Mouse (Mus musculus) lung, postnatal 0 days (tissue): Measurements from ENCODE around the gene Hydin. TPM values are rescaled to one million over a fixed set of nuclear protein-coding genes. Genes with fewer than 3 reads are reported as not detected.

Experiments
- ATAC-seq: fragments of 200-750 bp; cut with Nextera tagmentation; 2 replicates; pipeline ENCODE4 v1.8.0; 2017; ENCODE audit warnings: moderate library complexity
- DNase-seq: peaks from one replicate; pipeline ENCODE4 v3.0.0-alpha.2; 2016; ENCODE audit warnings: low spot score
- H3K27ac ChIP-seq: fragments of 300-500 bp; sonication (generic); 2 replicates; pipeline ENCODE4 v1.5.1; 2014; ENCODE audit warnings: antibody characterized with exemption, mild to moderate bottlenecking, low read length, mixed read lengths
- H3K27me3 ChIP-seq: fragments of 300-500 bp; sonication (generic); replicated peaks from 2 replicates; pipeline ENCODE4 v1.6.1; 2014; ENCODE audit warnings: low read length, mixed read lengths; ENCODE audit not compliant: insufficient read depth
- H3K36me3 ChIP-seq: fragments of 300-500 bp; sonication (generic); 2 replicates; pipeline ENCODE4 v1.6.1; 2014; ENCODE audit warnings: low read length, mixed read lengths; ENCODE audit not compliant: insufficient read depth
- H3K4me1 ChIP-seq: fragments of 300-500 bp; sonication (generic); 2 replicates; pipeline ENCODE4 v1.6.1; 2014; ENCODE audit warnings: antibody characterized with exemption, low read depth, low read length, mixed read lengths; ENCODE audit not compliant: insufficient read depth
- H3K4me2 ChIP-seq: fragments of 300-500 bp; sonication (generic); replicated peaks from 2 replicates; pipeline ENCODE4 v1.6.1; 2014; ENCODE audit warnings: low read depth, mild to moderate bottlenecking, low read length, moderate library complexity, mixed read lengths
- H3K4me3 ChIP-seq: fragments of 300-500 bp; sonication (generic); 2 replicates; pipeline ENCODE4 v1.5.1; 2014; ENCODE audit warnings: low read depth, low read length
- H3K9ac ChIP-seq: fragments of 300-500 bp; sonication (generic); replicated peaks from 2 replicates; pipeline ENCODE4 v1.6.1; 2014; ENCODE audit warnings: low read depth, mild to moderate bottlenecking
- H3K9me3 ChIP-seq: fragments of 300-500 bp; sonication (generic); 2 replicates; pipeline ENCODE4 v1.6.1; 2016; ENCODE audit warnings: low read length, mixed read lengths
- CTCF ChIP-seq: IDR thresholded peaks from 2 replicates; pipeline ENCODE4 v1.5.1; 2016; ENCODE audit warnings: antibody characterized with exemption, mild to moderate bottlenecking
- EP300 ChIP-seq: IDR thresholded peaks from 2 replicates; pipeline ENCODE4 v1.6.1; 2016; ENCODE audit warnings: antibody characterized with exemption, mild to moderate bottlenecking, control low read depth
- WGBS: fragments of 180-500 bp; shearing (Covaris S2); extraction: QIAGEN DNeasy Blood & Tissue Kit; methylation state at CpG from one replicate; pipeline ENCODE4 v1.1.7; 2014; 5-methylcytosine and 5-hydroxymethylcytosine counted together
- polyA plus RNA-seq: library from polyadenylated mRNA; unstranded; fragments of >200 nt; fragmentation: Nextera tagmentation; extraction: Ambion mirVana; gene quantifications from 2 replicates; pipeline ENCODE4 v1.2.1, GENCODE M21; 2015

The Hydin gene
- polyA plus RNA-seq, 1 experiment from 2014 or later: 0.97 TPM

- no peak for DNase-seq
- no peak for TF ChIP-seq EP300
- TF ChIP-seq CTCF: no peak
- WGBS: 86% methylated on average over 3 of the region's 3 CpGs
- no peak overlapping the region for H3K27ac ChIP-seq
- no peak overlapping the region for H3K9ac ChIP-seq
- H3K4me1 ChIP-seq: no peaks in the 10 kb centered on the region
- H3K27me3 ChIP-seq: no peaks in the 10 kb centered on the region
- ATAC-seq: no peak
- H3K36me3 ChIP-seq: no peaks in the 10 kb centered on the region
- no peak overlapping the region for H3K4me2 ChIP-seq
- no peaks in the 10 kb centered on the region for H3K9me3 ChIP-seq
- H3K4me3 ChIP-seq: no peak overlapping the region
These were observed 164.6 kb downstream of the Hydin start for GRCm38 (mm10) chr8:110431340-110431739.

GRCm38 (mm10) chr8:110440528-110440927 is 173.8 kb downstream of the Hydin start:
- ATAC-seq (no peak), DNase-seq (no peak)
- H3K27ac ChIP-seq: no peak overlapping the region
- no peak overlapping the region for H3K4me3 ChIP-seq
- 60% methylated on average over 4 of the region's 4 CpGs for WGBS
- TF ChIP-seq EP300: no peak
- no peak for TF ChIP-seq CTCF
- no peaks in the 10 kb centered on the region for H3K9me3 ChIP-seq
- no peaks in the 10 kb centered on the region for H3K27me3 ChIP-seq
- H3K4me1 ChIP-seq: no peaks in the 10 kb centered on the region
- H3K4me2 ChIP-seq: no peak overlapping the region
- H3K9ac ChIP-seq: no peak overlapping the region
- no peaks in the 10 kb centered on the region for H3K36me3 ChIP-seq

GRCm38 (mm10) chr8:110444276-110444675 is 177.5 kb downstream of the Hydin start:
- TF ChIP-seq EP300: no peak
- TF ChIP-seq CTCF: no peak
- H3K27me3 ChIP-seq: no peaks in the 10 kb centered on the region
- no peak overlapping the region for H3K4me3 ChIP-seq
- DNase-seq (no peak), ATAC-seq (no peak)
- no peaks in the 10 kb centered on the region for H3K9me3 ChIP-seq
- H3K36me3 ChIP-seq: no peaks in the 10 kb centered on the region
- no peak overlapping the region for H3K4me2 ChIP-seq
- no peak overlapping the region for H3K27ac ChIP-seq
- no peaks in the 10 kb centered on the region for H3K4me1 ChIP-seq
- 59% methylated on average over 2 of the region's 2 CpGs for WGBS
- H3K9ac ChIP-seq: no peak overlapping the region

GRCm38 (mm10) chr8:110450463-110450862 is 183.7 kb downstream of the Hydin start:
- H3K27me3 ChIP-seq: no peaks in the 10 kb centered on the region
- no peak overlapping the region for H3K9ac ChIP-seq
- no peak overlapping the region for H3K4me2 ChIP-seq
- WGBS: 87% methylated on average over 6 of the region's 6 CpGs
- TF ChIP-seq CTCF: no peak
- TF ChIP-seq EP300: no peak
- no peaks in the 10 kb centered on the region for H3K4me1 ChIP-seq
- ATAC-seq: no peak
- no peak for DNase-seq
- H3K9me3 ChIP-seq: no peaks in the 10 kb centered on the region
- no peak overlapping the region for H3K27ac ChIP-seq
- H3K4me3 ChIP-seq: no peak overlapping the region
- no peaks in the 10 kb centered on the region for H3K36me3 ChIP-seq

- 74% methylated on average over 4 of the region's 4 CpGs for WGBS
- Histone ChIP-seq H3K4me1 (no peaks in the 10 kb centered on the region), H3K4me3 (no peak overlapping the region), H3K9ac (no peak overlapping the region), H3K4me2 (no peak overlapping the region), H3K9me3 (no peaks in the 10 kb centered on the region), H3K36me3 (no peaks in the 10 kb centered on the region), H3K27me3 (no peaks in the 10 kb centered on the region), H3K27ac (no peak overlapping the region)
- TF ChIP-seq CTCF (no peak), EP300 (no peak)
- no peak for ATAC-seq
- no peak for DNase-seq
These were observed 187.7 kb downstream of the Hydin start for GRCm38 (mm10) chr8:110454466-110454865.

- 55% methylated on average over 4 of the region's 4 CpGs for WGBS
These were observed 190.6 kb downstream of the Hydin start for GRCm38 (mm10) chr8:110457424-110457823.

GRCm38 (mm10) chr8:110462627-110463208 is 195.9 kb downstream of the Hydin start:
- 82% methylated on average over 10 of the region's 10 CpGs for WGBS
- ATAC-seq (no peak), DNase-seq (no peak)
- Histone ChIP-seq H3K9me3 (no peaks in the 10 kb centered on the region), H3K36me3 (no peaks in the 10 kb centered on the region), H3K27ac (no peak overlapping the region), H3K4me1 (no peaks in the 10 kb centered on the region), H3K27me3 (no peaks in the 10 kb centered on the region), H3K4me3 (no peak overlapping the region), H3K9ac (no peak overlapping the region), H3K4me2 (no peak overlapping the region)
- TF ChIP-seq CTCF: no peak
- no peak for TF ChIP-seq EP300

More at GRCm38 (mm10) chr8:110457424-110457823, 190.6 kb downstream of the Hydin start:
- Histone ChIP-seq H3K27me3 (no peaks in the 10 kb centered on the region), H3K4me3 (no peak overlapping the region), H3K9me3 (no peaks in the 10 kb centered on the region), H3K36me3 (no peaks in the 10 kb centered on the region), H3K9ac (no peak overlapping the region), H3K4me1 (no peaks in the 10 kb centered on the region), H3K4me2 (no peak overlapping the region), H3K27ac (no peak overlapping the region)
- TF ChIP-seq EP300 (no peak), CTCF (no peak)
- ATAC-seq (no peak), DNase-seq (no peak)
